Mouse (Mus musculus): ENCODE measurements around the gene Stk35.

Gene Stk35

GRCm38 (mm10) chr2:129800271-129800903 lies at the start of gene Stk35:
Gene Stk35 (plus strand): TSS chr2:129800517.
- DNase-seq (ENCODE audit: low spot score) = peak; percentile 85

DNA sequence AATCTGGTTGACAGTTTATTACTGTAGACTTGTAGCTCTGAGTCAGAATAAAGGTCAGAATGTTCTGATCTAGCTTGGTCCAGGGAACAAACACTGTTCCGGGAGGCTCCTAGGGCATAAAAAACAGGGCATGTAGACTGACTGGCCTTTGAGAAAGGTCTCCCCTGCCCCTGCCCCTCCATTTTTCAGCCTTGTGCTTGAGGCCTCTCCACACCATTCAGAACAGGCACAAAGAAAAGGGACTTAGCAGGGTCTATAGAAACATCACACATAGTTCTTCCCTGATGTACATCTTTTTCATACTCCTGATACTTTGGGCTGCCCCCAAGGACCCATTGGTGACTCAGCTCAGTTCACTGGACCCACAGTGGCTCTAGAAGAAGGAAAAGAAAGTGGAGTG lies 18.3 kb upstream of the Stk35 start:
- no peak for DNase-seq (ENCODE audit: low spot score)

- no peak for DNase-seq (ENCODE audit: low spot score)
Observed at GRCm38 (mm10) chr2:129796501-129796900, 3.8 kb upstream of the Stk35 start.

- DNase-seq (ENCODE audit: low spot score) = no peak
Observed at GRCm38 (mm10) chr2:129797709-129798108, 2.6 kb upstream of the Stk35 start.

GRCm38 (mm10) chr2:129798410-129798809 lies 1.9 kb upstream of the Stk35 start:
- DNase-seq (ENCODE audit: low spot score) = no peak

GRCm38 (mm10) chr2:129800904-129801230 lies 550 bp downstream of the Stk35 start:
- no peak for DNase-seq (ENCODE audit: low spot score)

- DNase-seq (ENCODE audit: low spot score) = peak; percentile 79
Observed at GRCm38 (mm10) chr2:129801231-129802029, 1.1 kb downstream of the Stk35 start.

DNA sequence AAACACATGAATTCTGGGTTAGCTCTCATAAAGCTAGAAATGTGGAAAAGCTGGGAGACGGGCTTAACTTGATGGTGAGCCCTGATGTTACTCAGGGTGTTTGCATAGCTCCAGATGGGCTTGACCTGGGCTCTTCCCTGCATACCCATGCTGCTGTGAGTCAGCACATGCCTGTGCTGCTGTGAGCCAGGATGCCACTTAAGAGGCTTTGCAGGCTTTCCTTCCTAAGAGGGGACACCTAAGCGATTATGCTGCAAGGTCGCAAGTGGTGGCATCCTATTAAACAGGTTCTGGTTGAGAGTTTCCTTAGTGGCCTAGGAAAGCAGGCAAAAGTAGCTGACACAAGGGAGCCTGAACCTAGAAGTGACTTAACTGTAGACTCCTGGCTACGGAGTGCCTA lies 5.2 kb downstream of the Stk35 start:
- DNase-seq (ENCODE audit: low spot score) = no peak

GRCm38 (mm10) chr2:129806486-129806885 lies 6.2 kb downstream of the Stk35 start:
- DNase-seq (ENCODE audit: low spot score) = no peak

DNA sequence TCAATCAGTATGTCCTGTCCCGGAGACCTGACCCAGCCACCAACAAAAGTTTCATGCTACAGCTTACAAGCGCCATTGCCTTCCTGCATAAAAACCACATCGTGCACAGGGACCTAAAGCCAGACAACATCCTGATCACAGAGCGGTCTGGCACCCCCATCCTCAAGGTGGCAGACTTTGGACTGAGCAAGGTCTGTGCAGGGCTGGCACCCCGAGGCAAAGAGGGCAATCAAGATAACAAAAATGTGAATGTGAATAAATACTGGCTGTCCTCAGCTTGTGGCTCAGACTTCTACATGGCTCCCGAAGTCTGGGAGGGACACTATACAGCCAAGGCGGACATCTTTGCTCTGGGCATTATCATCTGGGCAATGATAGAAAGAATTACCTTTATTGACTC lies 10.2 kb downstream of the Stk35 start:
- DNase-seq (ENCODE audit: low spot score) = no peak

DNA sequence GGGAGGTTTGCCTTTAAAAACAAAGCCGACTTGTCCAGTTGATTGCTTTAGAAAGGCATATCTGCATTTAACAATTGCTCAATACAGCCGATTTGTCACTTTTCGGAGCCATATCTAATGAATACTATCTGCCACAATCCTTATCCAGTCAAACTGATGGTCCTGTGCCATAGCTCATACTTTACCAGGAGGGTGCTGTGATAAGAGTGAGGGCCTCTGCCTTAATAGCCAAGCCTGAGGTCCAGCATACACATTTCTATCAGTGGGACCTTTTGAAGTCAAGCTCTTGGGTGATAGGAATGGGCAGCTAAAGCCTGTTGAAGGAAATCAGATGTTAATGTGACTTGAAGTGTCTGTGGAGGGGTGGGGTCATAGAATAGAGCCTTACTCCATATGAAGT lies 13.7 kb downstream of the Stk35 start:
- no peak for DNase-seq (ENCODE audit: low spot score)

- DNase-seq (ENCODE audit: low spot score) = no peak
Observed at GRCm38 (mm10) chr2:129815076-129815475, 14.8 kb downstream of the Stk35 start.

DNA sequence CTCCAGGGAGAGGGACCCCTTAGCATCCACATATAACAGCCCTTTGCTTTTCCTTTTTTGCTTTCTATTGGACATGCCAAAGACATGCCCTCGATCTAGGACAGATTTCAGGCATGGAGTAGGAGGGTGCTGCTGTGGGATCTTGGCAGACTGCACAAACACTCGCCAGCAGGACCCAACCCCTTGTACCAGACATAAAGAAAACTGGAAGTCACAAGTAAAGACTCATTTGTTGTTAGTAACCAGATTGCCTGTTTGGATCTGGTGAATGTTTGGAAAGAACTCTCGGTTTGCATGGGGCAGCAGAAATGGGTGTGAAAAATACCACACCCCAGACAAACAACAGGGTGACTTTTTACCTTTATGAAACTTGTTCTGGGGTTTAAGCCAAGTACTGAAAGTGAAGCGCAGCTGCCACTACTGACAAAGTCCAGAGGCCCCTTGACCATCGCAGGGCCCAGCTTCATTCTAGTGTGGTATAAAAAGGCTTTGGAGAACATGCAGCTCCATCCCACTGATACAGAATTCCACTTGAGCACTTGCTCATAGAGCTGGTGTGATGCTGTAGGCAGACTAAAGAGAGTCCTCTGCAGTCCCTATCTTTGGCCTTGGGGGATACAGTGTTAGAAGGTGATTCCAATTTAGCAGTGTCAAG lies 17.4 kb downstream of the Stk35 start:
- DNase-seq (ENCODE audit: low spot score) = no peak

- no peak for DNase-seq (ENCODE audit: low spot score)
Observed at GRCm38 (mm10) chr2:129818868-129819267, 18.6 kb downstream of the Stk35 start.

- no peak for DNase-seq (ENCODE audit: low spot score)
Observed at GRCm38 (mm10) chr2:129819531-129819930, 19.2 kb downstream of the Stk35 start.

DNA sequence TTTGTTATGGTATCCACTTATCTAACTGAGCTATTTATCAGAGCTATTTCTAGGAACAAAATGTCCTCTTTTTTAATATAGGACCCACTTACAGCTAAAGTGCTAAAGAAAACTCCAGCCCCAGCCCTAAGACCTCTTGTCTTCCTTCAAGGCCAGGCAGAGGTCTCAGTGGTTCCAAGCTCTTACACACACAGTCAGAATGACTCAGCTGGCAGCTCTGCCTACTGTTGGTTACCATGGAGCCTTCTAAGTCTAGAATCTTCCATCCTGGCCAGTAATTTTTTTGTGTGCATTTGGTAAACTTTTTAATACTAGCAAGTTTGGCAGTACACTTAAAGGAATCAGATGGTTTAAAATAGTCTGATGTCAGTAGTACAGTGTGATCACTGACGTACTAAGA lies 19.6 kb downstream of the Stk35 start:
- peak; percentile 37 for DNase-seq (ENCODE audit: low spot score)

- DNase-seq (ENCODE audit: low spot score) = no peak
Observed at GRCm38 (mm10) chr2:129821021-129821420, 20.7 kb downstream of the Stk35 start.

- DNase-seq (ENCODE audit: low spot score) = no peak
Observed at GRCm38 (mm10) chr2:129821568-129821967, 21.3 kb downstream of the Stk35 start.

DNA sequence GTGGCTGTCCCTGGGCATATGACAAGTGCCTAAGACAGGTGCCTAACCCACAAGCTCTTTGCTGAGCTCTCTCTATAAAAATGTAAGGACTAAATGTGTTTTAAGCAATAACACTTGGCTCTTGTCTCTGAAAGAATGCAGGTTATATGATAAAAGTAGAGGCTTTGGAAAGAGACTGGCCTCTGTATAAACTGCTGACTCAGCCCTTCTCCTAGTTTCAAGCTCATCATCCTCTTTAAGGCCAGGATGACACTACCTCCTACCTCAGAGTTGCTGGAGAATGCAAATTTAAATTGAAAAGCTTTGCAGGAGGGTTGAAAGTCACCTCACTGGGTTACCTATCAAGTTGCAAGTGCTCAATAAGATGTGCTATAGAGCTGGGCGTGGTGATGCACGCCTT lies 23.0 kb downstream of the Stk35 start:
- DNase-seq (ENCODE audit: low spot score) = no peak

- no peak for DNase-seq (ENCODE audit: low spot score)
Observed at GRCm38 (mm10) chr2:129824254-129824653, 23.9 kb downstream of the Stk35 start.

DNA sequence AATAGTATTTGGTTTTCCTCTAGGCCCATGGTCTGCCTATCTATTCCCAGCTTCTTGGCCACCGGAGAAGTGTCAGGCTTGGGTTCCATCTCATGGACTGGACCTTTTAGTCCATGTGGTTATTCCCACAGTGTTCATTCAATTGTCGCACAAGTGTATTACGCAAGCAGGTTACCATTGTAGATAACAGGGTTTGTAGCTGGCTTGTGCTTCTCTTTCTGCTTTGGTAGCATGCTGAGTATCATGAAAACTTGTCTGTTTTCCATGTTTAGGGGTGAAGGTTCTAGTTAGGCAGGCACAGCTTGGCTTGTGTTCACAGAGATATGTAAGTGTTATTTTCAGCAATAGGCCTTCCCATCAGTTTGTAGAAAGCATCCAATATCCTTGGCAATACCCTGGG lies 25.8 kb downstream of the Stk35 start:
- DNase-seq (ENCODE audit: low spot score) = no peak

DNA sequence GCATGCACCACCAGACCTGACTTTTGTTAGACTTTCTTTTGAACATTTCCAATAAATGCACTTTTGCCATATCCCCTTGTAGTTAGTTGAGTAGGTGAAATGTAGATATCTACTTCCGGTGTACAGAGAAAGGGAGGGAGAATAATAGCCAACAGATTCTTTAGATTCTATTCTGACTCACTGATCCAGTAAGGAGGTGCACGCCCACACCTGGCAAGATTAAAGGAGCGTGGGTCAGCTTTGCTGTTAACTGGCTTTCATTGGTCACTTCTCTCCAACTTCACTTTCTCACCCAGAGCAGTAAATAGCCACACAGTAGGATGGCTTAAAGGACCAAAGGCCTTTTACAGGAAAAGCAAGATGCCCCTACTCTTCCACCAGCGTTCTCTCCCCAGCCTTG lies 32.7 kb downstream of the Stk35 start:
- no peak for DNase-seq (ENCODE audit: low spot score)

DNA sequence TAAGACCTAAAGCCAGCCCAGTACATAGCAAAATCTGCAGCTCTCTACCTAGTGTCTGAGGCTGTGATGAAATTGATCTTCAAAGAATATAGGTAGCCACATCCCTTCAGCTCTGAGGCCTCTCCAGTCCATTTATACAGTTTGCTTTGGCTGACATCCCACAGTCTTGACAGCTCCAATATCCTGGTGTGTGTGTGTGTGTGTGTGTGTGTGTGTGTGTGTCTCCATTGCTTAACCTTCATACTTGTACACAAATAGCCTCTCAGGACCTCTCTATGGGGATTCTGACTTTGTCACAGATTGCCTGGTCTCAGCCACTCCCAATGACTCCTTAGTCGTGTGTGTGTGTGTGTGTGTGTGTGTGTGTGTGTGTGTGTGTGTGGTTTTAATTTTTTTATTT lies 33.9 kb downstream of the Stk35 start:
- no peak for DNase-seq (ENCODE audit: low spot score)
